Comparison of ENCODE assay signal across 38 mouse cellular contexts in the genomic region with DNA sequence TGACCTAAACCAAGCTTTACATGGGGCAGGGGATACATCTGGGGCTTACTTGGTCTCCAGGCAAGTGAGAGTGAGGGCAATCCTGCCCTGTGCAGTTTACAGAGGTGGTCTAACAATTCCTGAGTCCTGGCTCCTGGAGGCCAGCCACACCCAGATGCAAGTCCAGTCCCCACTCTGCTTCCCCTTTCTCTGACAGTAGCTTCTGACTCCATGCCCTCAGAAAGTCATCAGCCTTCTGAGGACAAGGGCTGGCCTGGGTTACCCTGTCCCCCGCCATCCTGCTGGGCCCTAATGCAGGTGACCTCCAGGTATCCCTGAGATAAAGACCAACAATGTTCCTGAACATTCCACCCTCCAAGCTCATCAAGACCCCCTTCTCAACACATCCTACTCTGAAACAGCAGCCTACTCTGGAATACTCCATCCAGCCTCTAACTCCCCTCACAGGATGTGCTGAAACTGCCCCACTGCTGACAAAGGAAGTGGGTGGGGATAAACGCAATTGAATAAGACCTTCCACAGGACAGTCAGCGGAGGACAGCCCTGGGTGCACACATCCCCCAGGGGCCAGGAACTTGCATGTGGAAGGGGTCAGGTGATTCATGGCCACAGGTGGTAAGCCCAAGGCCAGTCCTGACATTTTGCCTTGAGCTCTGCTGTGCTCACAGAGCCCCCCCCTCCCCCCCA. TPM values are rescaled to one million over a fixed set of nuclear protein-coding genes. Genes with fewer than 3 reads are reported as not detected.
DNase-seq lines count a peak whose midpoint lies in the region; ATAC-seq and TF ChIP-seq lines count a peak whose summit lies in the region.
"Had no signal": no experiment of that assay in that cellular context is flagged by ENCODE, and none has a peak within 500 bp of the region (broad histone marks: within the 10 kb centered on the region; RNA-seq: fewer than 3 reads in every experiment).

No protein-coding gene starts in this region.

- H3K4me1 ChIP-seq in lung, embryonic 16.5 days (replicated peaks; ENCODE audit: control insufficient read depth, insufficient read depth, low read length): peaks cover 7% of the 10 kb centered on the region; the same call in 1 of the 2 replicates
- peaks cover 3% of the 10 kb centered on the region; the same call in 1 of the 2 replicates for H3K4me1 ChIP-seq in lung, adult 2 months (ENCODE audit: control insufficient read depth, insufficient read depth, low read length)
- H3K4me1 ChIP-seq in bone marrow, adult 2 months (ENCODE audit: control insufficient read depth, insufficient read depth, low read length): peaks cover 3% of the 10 kb centered on the region; the same call in 1 of the 2 replicates

- 0 out of 2 replicates have a peak overlapping the region, but pooled peaks have one; percentile 16 for H3K27ac ChIP-seq in lung, embryonic 16.5 days (ENCODE audit: low read length)
- H3K27ac ChIP-seq in bone marrow, adult 2 months (ENCODE audit: control insufficient read depth, insufficient read depth, low read depth, low read length, poor library complexity): peak overlapping the region; percentile 50
- H3K27ac ChIP-seq: embryonic facial prominence, embryonic 13.5 days; gastrocnemius, adult 2 months; heart, embryonic 15.5 days; hindbrain, embryonic 12.5 days; limb, embryonic 10.5 days; limb, embryonic 15.5 days; liver, embryonic 13.5 days; stomach, postnatal 0 days had no signal

- no peaks in the 10 kb centered on the region for H3K9me3 ChIP-seq in lung, embryonic 16.5 days (ENCODE audit: control insufficient read depth, low read length)
- H3K9me3 ChIP-seq: embryonic facial prominence, embryonic 13.5 days; heart, embryonic 10.5 days; heart, embryonic 15.5 days; hindbrain, embryonic 12.5 days; limb, embryonic 10.5 days; limb, embryonic 15.5 days; liver, embryonic 13.5 days had no signal

- peak; percentile 16 for DNase-seq in adrenal gland, adult 2 months
- no peak for DNase-seq in adrenal gland, adult 8-10 months
- DNase-seq in lung, adult 2 months: no peak
- DNase-seq in heart, adult 9 months (ENCODE audit: low spot score in 2 of 2): no peak
- DNase-seq in cerebellum, postnatal 10 days: no peak
- DNase-seq: cerebellum, adult 11-12 months; cerebellum, postnatal 25 days; embryo, embryonic 11 days; gastrocnemius, adult 2 months; gastrocnemius, postnatal 36 days; kidney, adult 9 months; kidney, postnatal 14 days; layer of hippocampus, adult 9-11 months; liver, embryonic 13.5 days; lung, adult 18-20 months; lung, postnatal 36 days; right cerebral cortex, postnatal 25 days; thymus, adult 18-20 months; thymus, postnatal 36 days had no signal

- no peaks in the 10 kb centered on the region for H3K27me3 ChIP-seq in lung, embryonic 16.5 days (ENCODE audit: control insufficient read depth, insufficient read depth, low read depth, low read length)
- H3K27me3 ChIP-seq: embryonic facial prominence, embryonic 13.5 days; heart, embryonic 15.5 days; hindbrain, embryonic 12.5 days; limb, embryonic 15.5 days; liver, embryonic 13.5 days; Patski had no signal

- H3K4me2 ChIP-seq in lung, embryonic 16.5 days (ENCODE audit: low read depth, low read length): no peak overlapping the region
- H3K4me2 ChIP-seq: embryonic facial prominence, embryonic 13.5 days; heart, embryonic 15.5 days; hindbrain, embryonic 12.5 days; limb, embryonic 15.5 days; liver, embryonic 13.5 days had no signal

- no peak overlapping the region for H3K4me3 ChIP-seq in lung, embryonic 16.5 days (ENCODE audit: low read length)
- H3K4me3 ChIP-seq in lung, adult 2 months (replicated peaks; ENCODE audit: extremely low read depth, low read depth, low read length): no peak overlapping the region
- H3K4me3 ChIP-seq in bone marrow, adult 2 months (replicated peaks; ENCODE audit: control insufficient read depth, low read depth, low read length): no peak overlapping the region
- H3K4me3 ChIP-seq: embryonic facial prominence, embryonic 13.5 days; erythroblast, embryonic 14.5 days; gastrocnemius, adult 2 months; heart, embryonic 10.5 days; heart, embryonic 15.5 days; hindbrain, embryonic 12.5 days; limb, embryonic 10.5 days; limb, embryonic 15.5 days; liver, embryonic 13.5 days had no signal

- no peak for ATAC-seq in lung, embryonic 16.5 days (ENCODE audit: low read depth)
- peak; percentile 64 for ATAC-seq in megakaryocyte progenitor cell, adult 5-6 weeks (replicated peaks; ENCODE audit: poor library complexity)
- ATAC-seq: forebrain, embryonic 16.5 days; intestine, embryonic 16.5 days; midbrain, embryonic 16.5 days; Patski had no signal

- TF ChIP-seq POLR2A in lung, adult 2 months (IDR thresholded peaks at IDR 0.05; ENCODE audit: borderline replicate concordance, extremely low read depth, low read depth, low read length): no peak
- TF ChIP-seq POLR2A in bone marrow, adult 2 months (IDR thresholded peaks at IDR 0.05; ENCODE audit: borderline replicate concordance, control insufficient read depth, low read depth, low read length): no peak

- 63% methylated on average over 3 of the region's 3 CpGs for WGBS in lung, embryonic 16.5 days
- 42% methylated on average over 3 of the region's 3 CpGs for WGBS in lung, adult 2 months
- 28% methylated on average over 3 of the region's 3 CpGs for WGBS in bone marrow, adult 2 months

- no peak overlapping the region for H3K9ac ChIP-seq in lung, embryonic 16.5 days (ENCODE audit: low read length)
- H3K9ac ChIP-seq: embryonic facial prominence, embryonic 13.5 days; heart, embryonic 15.5 days; hindbrain, embryonic 12.5 days; limb, embryonic 15.5 days; liver, embryonic 13.5 days had no signal

- H3K36me3 ChIP-seq in lung, embryonic 16.5 days (ENCODE audit: control insufficient read depth, insufficient read depth, low read length): no peaks in the 10 kb centered on the region
- H3K36me3 ChIP-seq: embryonic facial prominence, embryonic 13.5 days; heart, embryonic 10.5 days; heart, embryonic 15.5 days; hindbrain, embryonic 12.5 days; limb, embryonic 10.5 days; limb, embryonic 15.5 days; liver, embryonic 13.5 days had no signal

- TF ChIP-seq CTCF in lung, adult 2 months (IDR thresholded peaks at IDR 0.05; ENCODE audit: insufficient read depth, low read length): no peak
- TF ChIP-seq CTCF in bone marrow, adult 2 months (IDR thresholded peaks at IDR 0.05; ENCODE audit: control insufficient read depth, insufficient read depth, low read length): no peak

RNA-seq across cellular contexts. Expression of a gene that starts 52.8 kb away (rescaled TPM):
- total RNA-seq in adrenal gland, adult 2 months (2021): under 1 TPM; 0.14 to 0.79 TPM
- 0.52 and 1.2 TPM in 2 replicates for polyA plus RNA-seq in adrenal gland, adult 2 months (2012; rRNA removed)
- 1 to 10 TPM in 1 of 4 experiments, under 1 TPM in 2, not detected in 1; 0.52 to 1.4 (median 0.59) TPM for total RNA-seq in adrenal gland, adult 8-10 months (2022)
- 4.4 and 5.5 TPM in 2 replicates for polyA plus RNA-seq in lung, embryonic 16.5 days (2015; fragmentation: Nextera tagmentation; extraction: Ambion mirVana)
- 11.2 and 13.9 TPM in 2 replicates for polyA plus RNA-seq in lung, adult 2 months (2012; rRNA removed)
- polyA plus RNA-seq in bone marrow, adult 2 months (2011; ENCODE audit: insufficient read depth, insufficient read length, low replicate concordance, missing spikeins): 1.5 TPM in 1 of 2 replicates, not detected in the other
- not detected in 2 replicates for total RNA-seq in megakaryocyte progenitor cell, adult 5-6 weeks (2015)
- total RNA-seq in megakaryocyte progenitor cell, adult 5-6 weeks (2017): not detected in 2 replicates
- total RNA-seq: CH12.LX; neutrophil, adult 5-6 weeks had no signal
- polyA plus RNA-seq: forebrain, embryonic 11.5 days; forebrain, embryonic 16.5 days; neural tube, embryonic 11.5 days; Patski had no signal
